Mouse (Mus musculus): ENCODE results near the gene Iqce. TPM values are rescaled to one million over a fixed set of nuclear protein-coding genes. Genes with fewer than 3 reads are reported as not detected.

Iqce gene
- polyA plus RNA-seq, 1 experiment = 7.5 TPM

GRCm38 (mm10) chr5:140663621-140664180 lies 38.5 kb downstream of the Iqce start:
- no peak for TF ChIP-seq MYOD1 (IDR thresholded peaks at IDR 0.05; ENCODE audit: control insufficient read depth, insufficient read length, low read depth)
- no peak for TF ChIP-seq CEBPB (IDR thresholded peaks at IDR 0.05; ENCODE audit: low read depth)
- TF ChIP-seq MYOG (IDR thresholded peaks at IDR 0.05; ENCODE audit: control insufficient read depth, extremely low read depth, insufficient read length) = no peak
- peak; percentile 22 for TF ChIP-seq CTCF (IDR thresholded peaks at IDR 0.05; ENCODE audit: control insufficient read depth, insufficient read depth, insufficient read length)
- no peak for TF ChIP-seq USF1 (IDR thresholded peaks at IDR 0.05; ENCODE audit: low read depth)
- TF ChIP-seq FOSL1 (IDR thresholded peaks at IDR 0.05; ENCODE audit: insufficient read depth, low read length, poor library complexity, severe bottlenecking) = no peak
- no peaks in the 10 kb centered on the region for H3K79me3 ChIP-seq (ENCODE audit: low read depth)
- H3K36me3 ChIP-seq (ENCODE audit: control insufficient read depth, insufficient read depth) = no peaks in the 10 kb centered on the region
- H3K27me3 ChIP-seq (ENCODE audit: control insufficient read depth, insufficient read depth, insufficient read length) = peaks cover 11% of the 10 kb centered on the region
- no peak overlapping the region for H3ac ChIP-seq (ENCODE audit: control insufficient read depth, insufficient read length, low read depth)
- H3K4me3 ChIP-seq (ENCODE audit: insufficient read depth, poor library complexity, severe bottlenecking) = no peak overlapping the region
- no peaks in the 10 kb centered on the region for H3K79me2 ChIP-seq (ENCODE audit: control insufficient read depth, insufficient read depth)

GRCm38 (mm10) chr5:140662741-140663592 lies 39.2 kb downstream of the Iqce start:
- Histone ChIP-seq H3K27me3 (ENCODE audit: control insufficient read depth, insufficient read depth, insufficient read length) (peaks cover 11% of the 10 kb centered on the region), H3K79me2 (ENCODE audit: control insufficient read depth, insufficient read depth) (no peaks in the 10 kb centered on the region), H3K4me3 (ENCODE audit: insufficient read depth, poor library complexity, severe bottlenecking) (no peak overlapping the region), H3K36me3 (ENCODE audit: control insufficient read depth, insufficient read depth) (no peaks in the 10 kb centered on the region), H3K79me3 (ENCODE audit: low read depth) (no peaks in the 10 kb centered on the region), H3ac (ENCODE audit: control insufficient read depth, insufficient read length, low read depth) (no peak overlapping the region)
- TF ChIP-seq MYOD1 (IDR thresholded peaks at IDR 0.05; ENCODE audit: control insufficient read depth, insufficient read length, low read depth) (no peak), MAX (IDR thresholded peaks at IDR 0.05) (no peak), CEBPB (IDR thresholded peaks at IDR 0.05; ENCODE audit: low read depth) (no peak), FOSL1 (IDR thresholded peaks at IDR 0.05; ENCODE audit: insufficient read depth, low read length, poor library complexity, severe bottlenecking) (no peak), MYOG (IDR thresholded peaks at IDR 0.05; ENCODE audit: control insufficient read depth, extremely low read depth, insufficient read length) (no peak), CTCF (IDR thresholded peaks at IDR 0.05; ENCODE audit: control insufficient read depth, insufficient read depth, insufficient read length) (no peak), USF1 (IDR thresholded peaks at IDR 0.05; ENCODE audit: low read depth) (no peak)

GRCm38 (mm10) chr5:140661875-140662643 lies 40.1 kb downstream of the Iqce start:
- no peaks in the 10 kb centered on the region for H3K79me2 ChIP-seq (ENCODE audit: control insufficient read depth, insufficient read depth)
- no peak overlapping the region for H3ac ChIP-seq (ENCODE audit: control insufficient read depth, insufficient read length, low read depth)
- H3K79me3 ChIP-seq (ENCODE audit: low read depth) = no peaks in the 10 kb centered on the region
- TF ChIP-seq MAX (IDR thresholded peaks at IDR 0.05) (no peak), CTCF (IDR thresholded peaks at IDR 0.05; ENCODE audit: control insufficient read depth, insufficient read depth, insufficient read length) (no peak), CEBPB (IDR thresholded peaks at IDR 0.05; ENCODE audit: low read depth) (no peak)
- no peaks in the 10 kb centered on the region for H3K36me3 ChIP-seq (ENCODE audit: control insufficient read depth, insufficient read depth)
- peaks cover 11% of the 10 kb centered on the region for H3K27me3 ChIP-seq (ENCODE audit: control insufficient read depth, insufficient read depth, insufficient read length)
- H3K4me3 ChIP-seq (ENCODE audit: insufficient read depth, poor library complexity, severe bottlenecking) = no peak overlapping the region

- Histone ChIP-seq H3K27me3 (ENCODE audit: control insufficient read depth, insufficient read depth, insufficient read length) (peaks cover 15% of the 10 kb centered on the region), H3K36me3 (ENCODE audit: control insufficient read depth, insufficient read depth) (no peaks in the 10 kb centered on the region), H3ac (ENCODE audit: control insufficient read depth, insufficient read length, low read depth) (no peak overlapping the region), H3K79me3 (ENCODE audit: low read depth) (no peaks in the 10 kb centered on the region), H3K79me2 (ENCODE audit: control insufficient read depth, insufficient read depth) (no peaks in the 10 kb centered on the region), H3K4me3 (ENCODE audit: insufficient read depth, poor library complexity, severe bottlenecking) (no peak overlapping the region)
- TF ChIP-seq MYOG (IDR thresholded peaks at IDR 0.05; ENCODE audit: control insufficient read depth, extremely low read depth, insufficient read length) = no peak
- no peak for TF ChIP-seq USF1 (IDR thresholded peaks at IDR 0.05; ENCODE audit: low read depth)
- TF ChIP-seq MAX (IDR thresholded peaks at IDR 0.05) = no peak
- TF ChIP-seq MYOD1 (IDR thresholded peaks at IDR 0.05; ENCODE audit: control insufficient read depth, insufficient read length, low read depth) = no peak
- TF ChIP-seq FOSL1 (IDR thresholded peaks at IDR 0.05; ENCODE audit: insufficient read depth, low read length, poor library complexity, severe bottlenecking) = no peak
Observed at GRCm38 (mm10) chr5:140661427-140661826, 40.8 kb downstream of the Iqce start.

- peaks cover 15% of the 10 kb centered on the region for H3K27me3 ChIP-seq (ENCODE audit: control insufficient read depth, insufficient read depth, insufficient read length)
- no peaks in the 10 kb centered on the region for H3K79me2 ChIP-seq (ENCODE audit: control insufficient read depth, insufficient read depth)
- TF ChIP-seq CEBPB (IDR thresholded peaks at IDR 0.05; ENCODE audit: low read depth) (no peak), MAX (IDR thresholded peaks at IDR 0.05) (no peak), USF1 (IDR thresholded peaks at IDR 0.05; ENCODE audit: low read depth) (no peak), MYOG (IDR thresholded peaks at IDR 0.05; ENCODE audit: control insufficient read depth, extremely low read depth, insufficient read length) (no peak), FOSL1 (IDR thresholded peaks at IDR 0.05; ENCODE audit: insufficient read depth, low read length, poor library complexity, severe bottlenecking) (no peak), MYOD1 (IDR thresholded peaks at IDR 0.05; ENCODE audit: control insufficient read depth, insufficient read length, low read depth) (no peak), CTCF (IDR thresholded peaks at IDR 0.05; ENCODE audit: control insufficient read depth, insufficient read depth, insufficient read length) (no peak)
- no peak overlapping the region for H3K4me3 ChIP-seq (ENCODE audit: insufficient read depth, poor library complexity, severe bottlenecking)
- no peak overlapping the region for H3ac ChIP-seq (ENCODE audit: control insufficient read depth, insufficient read length, low read depth)
- no peaks in the 10 kb centered on the region for H3K36me3 ChIP-seq (ENCODE audit: control insufficient read depth, insufficient read depth)
- no peaks in the 10 kb centered on the region for H3K79me3 ChIP-seq (ENCODE audit: low read depth)
Observed at GRCm38 (mm10) chr5:140660398-140660797, 41.8 kb downstream of the Iqce start.

Measured in C2C12 (cell line).